20 mouse cellular contexts compared by ENCODE assay signal in genomic region chr6:54926899-54927298, GRCm38 (mm10).
"Had no signal": no experiment of that assay in that cellular context is flagged by ENCODE, and none has a peak within 500 bp of the region (broad histone marks: within the 10 kb centered on the region; RNA-seq: fewer than 3 reads in every experiment).

No protein-coding gene starts in this region.

- H3K27me3 ChIP-seq: liver, embryonic 13.5 days; liver, embryonic 15.5 days; lung, embryonic 15.5 days; midbrain, embryonic 12.5 days; neural tube, embryonic 12.5 days; stomach, embryonic 15.5 days had no signal

- DNase-seq: liver, embryonic 13.5 days; liver, postnatal 0 days; lung, adult 2 months; lung, postnatal 14 days; lung, postnatal 36 days; midbrain, embryonic 14.5 days; right cerebral cortex, postnatal 14 days; thymus, adult 2 months; thymus, postnatal 25 days had no signal

- H3K4me1 ChIP-seq: liver, embryonic 13.5 days; liver, embryonic 15.5 days; lung, embryonic 15.5 days; midbrain, embryonic 10.5 days; midbrain, embryonic 12.5 days; neural tube, embryonic 12.5 days; stomach, embryonic 15.5 days had no signal

- H3K4me3 ChIP-seq: liver, embryonic 13.5 days; liver, embryonic 15.5 days; lung, embryonic 15.5 days; megakaryocyte, embryonic 14.5 days; midbrain, embryonic 10.5 days; midbrain, embryonic 12.5 days; neural tube, embryonic 12.5 days; stomach, embryonic 15.5 days had no signal

- H3K4me2 ChIP-seq: liver, embryonic 11.5 days; liver, embryonic 13.5 days; liver, embryonic 15.5 days; lung, embryonic 15.5 days; midbrain, embryonic 12.5 days; neural tube, embryonic 12.5 days; stomach, embryonic 15.5 days had no signal

- H3K27ac ChIP-seq: liver, embryonic 13.5 days; liver, embryonic 15.5 days; lung, embryonic 15.5 days; macrophage; midbrain, embryonic 10.5 days; midbrain, embryonic 12.5 days; neural tube, embryonic 12.5 days; stomach, embryonic 15.5 days; stomach, postnatal 0 days had no signal

- H3K36me3 ChIP-seq: liver, embryonic 13.5 days; liver, embryonic 15.5 days; midbrain, embryonic 10.5 days; midbrain, embryonic 12.5 days; neural tube, embryonic 12.5 days had no signal

- H3K9me3 ChIP-seq: liver, embryonic 13.5 days; liver, embryonic 15.5 days; lung, embryonic 15.5 days; midbrain, embryonic 10.5 days; midbrain, embryonic 12.5 days; neural tube, embryonic 12.5 days; stomach, embryonic 15.5 days had no signal

- ATAC-seq: liver, postnatal 0 days; midbrain, embryonic 16.5 days had no signal

- H3K9ac ChIP-seq: liver, embryonic 13.5 days; liver, embryonic 15.5 days; liver, postnatal 0 days; lung, embryonic 15.5 days; midbrain, embryonic 12.5 days; neural tube, embryonic 12.5 days; stomach, embryonic 15.5 days had no signal
